Mouse (Mus musculus) liver, embryonic 14.5 days (tissue): ENCODE data around the gene Rad51b. TPM values are rescaled to one million over a fixed set of nuclear protein-coding genes. Genes with fewer than 3 reads are reported as not detected.

Experiments
- ATAC-seq: fragments of 200-750 bp; cut with Nextera tagmentation; 2 replicates; pipeline ENCODE4 v1.8.0; 2017; ENCODE audit warnings: moderate number of reproducible peaks, mild to moderate bottlenecking, moderate library complexity; ENCODE audit not compliant: insufficient read depth
- DNase-seq, 3 experiments: peaks; one replicate each; pipeline ENCODE4 v3.0.0-alpha.2; 2012 to 2013; ENCODE audit warnings: low read depth in 3 of 3, low spot score in 3 of 3
- H3K27ac ChIP-seq: fragments of 300-500 bp; sonication (generic); 2 replicates; pipeline ENCODE4 v1.5.1; 2014; ENCODE audit warnings: moderate library complexity, mild to moderate bottlenecking, control low read depth, inconsistent platforms
- H3K27me3 ChIP-seq: fragments of 300-500 bp; sonication (generic); 2 replicates; pipeline ENCODE4 v1.6.1; 2014; ENCODE audit warnings: mild to moderate bottlenecking, low read length, moderate library complexity; ENCODE audit not compliant: control insufficient read depth, insufficient read depth
- H3K36me3 ChIP-seq: fragments of 300-500 bp; sonication (generic); replicated peaks from 2 replicates; pipeline ENCODE4 v1.6.1; 2014; ENCODE audit warnings: low read depth; ENCODE audit not compliant: control insufficient read depth, insufficient read depth
- H3K4me1 ChIP-seq, 2 experiments: fragments of 200-500 bp in 1 of 2; fragments of 300-500 bp in 1 of 2; sonication (generic) in 1 of 2; replicated peaks; 2 replicates each; pipeline ENCODE4 v1.6.1; 2012 to 2014; ENCODE audit warnings: antibody characterized with exemption in 1 of 2, inconsistent platforms in 1 of 2, low read length in 1 of 2; ENCODE audit not compliant: control insufficient read depth in 2 of 2, insufficient read depth in 2 of 2
- H3K4me2 ChIP-seq: fragments of 300-500 bp; sonication (generic); 2 replicates; pipeline ENCODE4 v1.6.1; 2014; ENCODE audit warnings: low read depth, mild to moderate bottlenecking, control low read depth, moderate library complexity
- H3K4me3 ChIP-seq, 2 experiments: fragments of 200-500 bp in 1 of 2; fragments of 300-500 bp in 1 of 2; sonication (generic) in 1 of 2; 2 replicates each; pipeline ENCODE4 v1.5.1; 2012 to 2014; ENCODE audit warnings: low read depth in 2 of 2, low read length in 2 of 2, mild to moderate bottlenecking in 2 of 2, control low read depth in 1 of 2, inconsistent platforms in 1 of 2, moderate library complexity in 1 of 2; ENCODE audit not compliant: insufficient read depth in 1 of 2
- H3K9ac ChIP-seq: fragments of 300-500 bp; sonication (generic); replicated peaks from 2 replicates; pipeline ENCODE4 v1.6.1; 2014; ENCODE audit warnings: mild to moderate bottlenecking, control low read depth, moderate library complexity
- H3K9me3 ChIP-seq: fragments of 300-500 bp; sonication (generic); 2 replicates; pipeline ENCODE4 v1.6.1; 2016; ENCODE audit warnings: low read length, mixed read lengths; ENCODE audit not compliant: control insufficient read depth
- CTCF ChIP-seq: IDR thresholded peaks from 2 replicates; pipeline ENCODE4 v1.5.1; 2016; ENCODE audit warnings: antibody characterized with exemption, low read depth, control low read depth
- EP300 ChIP-seq: IDR thresholded peaks from 2 replicates; pipeline ENCODE4 v1.6.1; 2016; ENCODE audit warnings: antibody characterized with exemption, low read depth
- WGBS: fragments of 180-500 bp; shearing (Covaris S2); extraction: QIAGEN DNeasy Blood & Tissue Kit; methylation state at CpG from one replicate; pipeline ENCODE4 v1.1.7; 2014; ENCODE audit not compliant: insufficient replicate concordance; 5-methylcytosine and 5-hydroxymethylcytosine counted together
- polyA plus RNA-seq, 2 experiments: library from polyadenylated mRNA; depleted of rRNA in 1 of 2; stranded (reverse) in 1 of 2; unstranded in 1 of 2; fragments of >200 nt; fragmentation: Nextera tagmentation in 1 of 2; extraction: Ambion mirVana in 1 of 2; gene quantifications; 2 replicates each; pipeline versions ENCODE4 v1.2.1 to v1.2.3; 2012 to 2014

Gene Rad51b
- polyA plus RNA-seq, 2 experiments, result 2.3 to 5.1 TPM

GRCm38 (mm10) chr12:79502862-79503581 is 205.9 kb downstream of the Rad51b start:
- Histone ChIP-seq H3K4me3 (no peak overlapping the region), H3K4me2 (no peak overlapping the region), H3K9ac (no peak overlapping the region), H3K36me3 (no peaks in the 10 kb centered on the region), H3K4me1 (peaks cover 7 to 17% of the 10 kb centered on the region in 2 experiments), H3K27ac (no peak overlapping the region), H3K9me3 (no peaks in the 10 kb centered on the region), H3K27me3 (no peaks in the 10 kb centered on the region)
- no peak for ATAC-seq
- WGBS, result 80% methylated on average over 11 of the region's 11 CpGs
- TF ChIP-seq EP300 (no peak), CTCF (no peak)
- no peak for DNase-seq

- H3K9ac ChIP-seq, result no peak overlapping the region
- H3K4me1 ChIP-seq, result peaks cover 7 to 17% of the 10 kb centered on the region in 2 experiments
- H3K9me3 ChIP-seq, result no peaks in the 10 kb centered on the region
- no peak for TF ChIP-seq CTCF
- no peak for TF ChIP-seq EP300
- no peaks in the 10 kb centered on the region for H3K36me3 ChIP-seq
- DNase-seq (no peak), ATAC-seq (no peak; the same call in 1 of the 2 replicates)
- no peak overlapping the region for H3K4me3 ChIP-seq
- H3K27ac ChIP-seq, result no peak overlapping the region
- no peaks in the 10 kb centered on the region for H3K27me3 ChIP-seq
- 73% methylated on average over 3 of the region's 3 CpGs for WGBS
- H3K4me2 ChIP-seq, result no peak overlapping the region
Observed at GRCm38 (mm10) chr12:79503582-79504515, 206.8 kb downstream of the Rad51b start.

- no peak overlapping the region for H3K27ac ChIP-seq
- H3K36me3 ChIP-seq, result no peaks in the 10 kb centered on the region
- 83% methylated on average over 1 of the region's 1 CpGs for WGBS
Observed at GRCm38 (mm10) chr12:79504641-79505040, 207.6 kb downstream of the Rad51b start.

GRCm38 (mm10) chr12:79506421-79506820 is 209.3 kb downstream of the Rad51b start:
- DNase-seq (no peak), ATAC-seq (no peak)
- WGBS, result 45% methylated on average over 4 of the region's 4 CpGs
- no peaks in the 10 kb centered on the region for H3K9me3 ChIP-seq
- peaks cover 7 to 15% of the 10 kb centered on the region in 2 experiments for H3K4me1 ChIP-seq
- no peak overlapping the region for H3K9ac ChIP-seq
- no peak overlapping the region for H3K4me2 ChIP-seq
- H3K27ac ChIP-seq, result no peak overlapping the region
- TF ChIP-seq CTCF, result no peak
- no peak for TF ChIP-seq EP300
- H3K4me3 ChIP-seq, result no peak overlapping the region
- no peaks in the 10 kb centered on the region for H3K27me3 ChIP-seq
- H3K36me3 ChIP-seq, result no peaks in the 10 kb centered on the region

More at GRCm38 (mm10) chr12:79504641-79505040, 207.6 kb downstream of the Rad51b start:
- Histone ChIP-seq H3K9me3 (no peaks in the 10 kb centered on the region), H3K4me2 (no peak overlapping the region), H3K27me3 (no peaks in the 10 kb centered on the region), H3K9ac (no peak overlapping the region), H3K4me1 (peaks cover 7 to 17% of the 10 kb centered on the region in 2 experiments), H3K4me3 (no peak overlapping the region)
- DNase-seq (no peak), ATAC-seq (no peak)
- TF ChIP-seq EP300, result no peak
- no peak for TF ChIP-seq CTCF

GRCm38 (mm10) chr12:79507141-79507681 is 210.1 kb downstream of the Rad51b start:
- no peak overlapping the region for H3K27ac ChIP-seq
- TF ChIP-seq EP300 (no peak), CTCF (no peak)
- H3K4me3 ChIP-seq, result no peak overlapping the region
- H3K9me3 ChIP-seq, result no peaks in the 10 kb centered on the region
- no peak overlapping the region for H3K4me2 ChIP-seq
- H3K9ac ChIP-seq, result no peak overlapping the region
- no peaks in the 10 kb centered on the region for H3K27me3 ChIP-seq
- H3K36me3 ChIP-seq, result no peaks in the 10 kb centered on the region
- H3K4me1 ChIP-seq, result peaks cover 2 to 14% of the 10 kb centered on the region in 2 experiments; a peak in 3 of 4 replicates
- ATAC-seq (no peak), DNase-seq (no peak)
- 67% methylated on average over 8 of the region's 8 CpGs for WGBS
